Mouse (Mus musculus): ENCODE data around the gene Syngap1. TPM values are rescaled to one million over a fixed set of nuclear protein-coding genes. Genes with fewer than 3 reads are reported as not detected.

The Syngap1 gene
- polyA plus RNA-seq, 2 experiments = 0.08 to 3.4 TPM

DNA sequence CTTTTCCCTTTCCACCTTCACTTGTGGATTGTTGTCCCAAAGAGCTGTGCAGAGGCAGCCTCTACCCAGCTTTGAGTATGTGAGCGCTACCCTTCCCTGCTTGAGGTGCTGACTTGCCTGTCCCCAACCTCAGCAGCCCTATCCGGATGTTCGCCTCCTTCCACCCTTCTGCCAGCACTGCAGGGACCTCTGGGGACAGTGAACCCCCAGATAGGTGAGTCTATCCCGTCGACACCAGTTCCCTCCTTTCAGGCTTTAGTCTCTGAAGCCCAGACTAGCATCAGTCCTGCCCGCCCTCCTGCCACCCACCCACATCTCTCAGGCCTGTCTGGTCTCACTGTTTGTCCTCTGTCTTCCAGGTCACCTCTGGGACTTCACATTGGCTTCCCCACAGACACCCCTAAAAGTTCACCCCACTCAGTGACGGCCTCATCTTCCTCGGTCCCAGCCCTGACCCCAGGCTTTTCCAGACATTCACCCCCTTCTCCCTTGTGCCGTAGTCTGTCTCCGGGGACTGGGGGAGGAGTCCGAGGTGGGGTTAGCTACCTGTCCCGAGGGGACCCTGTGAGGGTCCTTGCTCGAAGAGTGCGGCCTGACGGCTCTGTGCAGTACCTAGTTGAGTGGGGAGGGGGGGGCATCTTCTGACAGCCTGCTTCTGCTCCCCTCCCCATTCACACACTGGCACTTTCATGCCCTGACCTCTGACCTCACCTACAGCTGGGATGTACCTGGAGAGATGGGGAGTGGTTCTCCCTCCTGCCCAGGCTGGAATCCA lies 3.9 kb upstream of the Syngap1 start:
- peaks cover 7% of the 10 kb centered on the region for H3K36me3 ChIP-seq (replicated peaks; ENCODE audit: control insufficient read depth, insufficient read depth, low read depth)
- no peak overlapping the region for H3K9ac ChIP-seq (replicated peaks)
- DNase-seq (ENCODE audit: low read depth in 3 of 3, low spot score in 3 of 3) = no peak
- no peak overlapping the region for H3K4me3 ChIP-seq (ENCODE audit: insufficient read depth in 1 of 2, low read depth in 2 of 2, low read length in 2 of 2)
- H3K4me2 ChIP-seq (ENCODE audit: low read depth) = no peak overlapping the region
- no peak overlapping the region for H3K27ac ChIP-seq
- peaks cover 21 to 23% of the 10 kb centered on the region in 2 experiments for H3K4me1 ChIP-seq (replicated peaks; ENCODE audit: control insufficient read depth in 2 of 2, insufficient read depth in 2 of 2, low read length in 1 of 2)
- WGBS (ENCODE audit: insufficient replicate concordance) = 85% methylated on average over 15 of the region's 15 CpGs
- H3K9me3 ChIP-seq (ENCODE audit: control insufficient read depth, low read length) = no peaks in the 10 kb centered on the region
- H3K27me3 ChIP-seq (ENCODE audit: control insufficient read depth, insufficient read depth, low read length) = no peaks in the 10 kb centered on the region
- no peak for TF ChIP-seq EP300 (IDR thresholded peaks at IDR 0.05; ENCODE audit: low read depth)
- no peak for TF ChIP-seq CTCF (IDR thresholded peaks at IDR 0.05; ENCODE audit: low read depth)
- ATAC-seq (ENCODE audit: insufficient read depth) = no peak

GRCm38 (mm10) chr17:26937883-26938695 lies 3.0 kb upstream of the Syngap1 start:
- Histone ChIP-seq H3K4me3 (ENCODE audit: insufficient read depth in 1 of 2, low read depth in 2 of 2, low read length in 2 of 2) (peak overlapping the region; percentile 63 to 71), H3K27ac (peak overlapping the region; percentile 30), H3K27me3 (ENCODE audit: control insufficient read depth, insufficient read depth, low read length) (no peaks in the 10 kb centered on the region), H3K9me3 (ENCODE audit: control insufficient read depth, low read length) (no peaks in the 10 kb centered on the region), H3K4me2 (ENCODE audit: low read depth) (peak overlapping the region; percentile 86), H3K4me1 (replicated peaks; ENCODE audit: control insufficient read depth in 2 of 2, insufficient read depth in 2 of 2, low read length in 1 of 2) (peaks cover 21 to 23% of the 10 kb centered on the region in 2 experiments), H3K36me3 (replicated peaks; ENCODE audit: control insufficient read depth, insufficient read depth, low read depth) (peaks cover 7% of the 10 kb centered on the region), H3K9ac (replicated peaks) (peak overlapping the region; percentile 73)
- TF ChIP-seq CTCF (IDR thresholded peaks at IDR 0.05; ENCODE audit: low read depth) (no peak), EP300 (IDR thresholded peaks at IDR 0.05; ENCODE audit: low read depth) (no peak)
- DNase-seq (ENCODE audit: low read depth in 3 of 3, low spot score in 3 of 3) (no peak), ATAC-seq (ENCODE audit: insufficient read depth) (no peak)
- 47% methylated on average over 16 of the region's 16 CpGs for WGBS (ENCODE audit: insufficient replicate concordance)

DNA sequence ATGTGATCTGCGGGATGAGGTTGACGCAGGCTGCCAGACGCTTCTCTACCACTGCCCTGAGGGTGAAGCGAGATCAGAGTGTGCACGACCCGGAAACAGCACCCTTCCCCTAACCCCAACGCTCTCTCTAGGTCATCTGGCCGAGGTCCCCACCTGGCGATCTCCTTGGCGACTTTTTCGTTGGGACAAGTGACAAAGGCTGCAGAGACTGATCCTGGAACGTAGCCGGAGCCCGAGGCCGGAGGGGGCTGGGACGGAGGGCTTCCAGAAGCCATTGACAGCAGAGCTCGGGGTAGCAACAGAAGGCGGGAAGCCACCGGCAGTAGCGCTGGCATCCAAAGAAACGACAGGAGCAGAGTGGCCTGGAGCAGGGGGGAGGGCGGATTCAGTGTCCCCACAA lies 2.3 kb upstream of the Syngap1 start:
- Histone ChIP-seq H3K4me3 (ENCODE audit: insufficient read depth in 1 of 2, low read depth in 2 of 2, low read length in 2 of 2) (peak overlapping the region; percentile 63 to 71), H3K27me3 (ENCODE audit: control insufficient read depth, insufficient read depth, low read length) (no peaks in the 10 kb centered on the region), H3K9me3 (ENCODE audit: control insufficient read depth, low read length) (no peaks in the 10 kb centered on the region), H3K36me3 (replicated peaks; ENCODE audit: control insufficient read depth, insufficient read depth, low read depth) (peaks cover 7% of the 10 kb centered on the region), H3K9ac (replicated peaks) (peak overlapping the region; percentile 73), H3K27ac (peak overlapping the region; percentile 30), H3K4me2 (ENCODE audit: low read depth) (peak overlapping the region; percentile 86), H3K4me1 (replicated peaks; ENCODE audit: control insufficient read depth in 2 of 2, insufficient read depth in 2 of 2, low read length in 1 of 2) (peaks cover 16 to 18% of the 10 kb centered on the region in 2 experiments)
- TF ChIP-seq EP300 (IDR thresholded peaks at IDR 0.05; ENCODE audit: low read depth) = no peak
- TF ChIP-seq CTCF (IDR thresholded peaks at IDR 0.05; ENCODE audit: low read depth) = no peak
- no peak for ATAC-seq (ENCODE audit: insufficient read depth)
- no peak for DNase-seq (ENCODE audit: low read depth in 3 of 3, low spot score in 3 of 3)
- under 1% methylated on average over 22 of the region's 22 CpGs for WGBS (ENCODE audit: insufficient replicate concordance)

GRCm38 (mm10) chr17:26939178-26939972 lies 1.7 kb upstream of the Syngap1 start, which contains the start of gene Cuta:
Gene Cuta (minus strand): TSS chr17:26939569.
- H3K9me3 ChIP-seq (ENCODE audit: control insufficient read depth, low read length) = no peaks in the 10 kb centered on the region
- H3K4me3 ChIP-seq (ENCODE audit: insufficient read depth in 1 of 2, low read depth in 2 of 2, low read length in 2 of 2) = peak within 1 kb of the TSS; percentile 63 to 71
- ATAC-seq (ENCODE audit: insufficient read depth) = peak; percentile 93
- H3K4me1 ChIP-seq (replicated peaks; ENCODE audit: control insufficient read depth in 2 of 2, insufficient read depth in 2 of 2, low read length in 1 of 2) = peaks cover 16 to 17% of the 10 kb centered on the region in 2 experiments
- peak; percentile 99 for DNase-seq (ENCODE audit: low read depth in 3 of 3, low spot score in 3 of 3)
- H3K4me2 ChIP-seq (ENCODE audit: low read depth) = peak within 1 kb of the TSS; percentile 86
- H3K9ac ChIP-seq (replicated peaks) = peak within 1 kb of the TSS; percentile 74
- H3K27me3 ChIP-seq (ENCODE audit: control insufficient read depth, insufficient read depth, low read length) = no peaks in the 10 kb centered on the region
- TF ChIP-seq CTCF (IDR thresholded peaks at IDR 0.05; ENCODE audit: low read depth) = no peak
- WGBS (ENCODE audit: insufficient replicate concordance) = under 1% methylated on average over 70 of the region's 70 CpGs
- peak within 1 kb of the TSS; percentile 81 for H3K27ac ChIP-seq
- H3K36me3 ChIP-seq (replicated peaks; ENCODE audit: control insufficient read depth, insufficient read depth, low read depth) = peaks cover 7% of the 10 kb centered on the region

All from liver, embryonic 14.5 days (tissue).